Mouse (Mus musculus) inflammation-experienced regulatory T-cells, adult 16 weeks (primary cell): Measurements from ENCODE around the gene Tex19.2. TPM values are rescaled to one million over a fixed set of nuclear protein-coding genes. Genes with fewer than 3 reads are reported as not detected.

Experiments
- polyA plus RNA-seq: library from polyadenylated mRNA; unstranded; fragments of 100-300 nt; shearing (Covaris generic); gene quantifications from one replicate; pipeline ENCODE4 v1.2.1, GENCODE M21; 2017

Gene Tex19.2
- polyA plus RNA-seq: not detected

GRCm38 (mm10) chr11:121118577-121118976 lies at the start of gene Tex19.2:
Tex19.2 (minus strand) TSS chr11:121118677.

DNA sequence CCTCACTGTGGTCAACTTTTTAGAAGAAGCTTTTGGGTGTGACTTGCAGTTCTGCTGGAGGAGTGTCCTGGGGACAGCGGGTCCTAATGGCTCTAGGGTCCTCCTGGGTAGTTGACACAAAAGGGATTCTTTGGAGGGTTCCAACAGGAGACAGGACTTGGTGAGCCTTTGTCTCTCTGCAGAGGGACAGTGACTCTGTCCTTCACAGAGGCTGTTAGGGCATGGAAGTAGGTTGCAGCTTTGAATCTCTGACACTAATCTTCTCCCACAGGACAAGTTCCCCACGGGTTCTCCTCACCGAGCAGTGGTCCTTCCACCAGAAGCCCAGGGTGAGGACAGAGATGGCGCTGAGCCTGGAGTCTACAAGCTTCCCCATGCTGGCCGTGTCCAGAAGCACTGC lies 41.5 kb upstream of the Tex19.2 start, which contains the start of gene Uts2r:
Uts2r (plus strand) TSS at position 301 of the 400 bp plus-strand sequence.

GRCm38 (mm10) chr11:121145865-121146264 lies 27.4 kb upstream of the Tex19.2 start, which contains the start of gene Tex19.1:
Tex19.1 (plus strand) TSS chr11:121146143.

DNA sequence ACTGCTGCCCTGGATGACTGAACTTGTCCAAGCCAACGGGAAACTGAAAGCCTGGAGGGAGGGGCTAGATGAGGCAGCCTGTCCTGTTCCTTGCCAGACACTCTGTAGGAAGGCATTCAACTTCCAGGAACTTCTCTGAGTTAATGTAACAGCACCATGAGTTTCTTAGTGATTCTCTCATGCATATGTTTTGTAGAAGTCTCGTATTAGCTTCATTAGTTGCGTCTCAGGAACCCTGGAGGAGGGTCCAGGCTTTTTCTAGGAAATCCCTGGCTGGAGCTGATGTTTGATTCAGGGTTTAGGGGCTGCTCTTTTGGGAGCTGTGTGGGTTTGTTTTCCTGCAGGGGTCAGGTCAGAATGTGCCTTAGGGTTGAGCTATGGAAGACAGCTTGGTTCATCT lies 37.4 kb downstream of the Tex19.2 start, which contains the start of gene Sectm1a:
Sectm1a (minus strand) TSS at position 101 of the 400 bp plus-strand sequence.

Other genes starting within 250 kb of the Tex19.2 start
- gene Ccdc57, start 185.8 kb downstream of the Tex19.2 start, polyA plus RNA-seq: 0.98 TPM
- gene Slc16a3, start 170.2 kb downstream of the Tex19.2 start, polyA plus RNA-seq: 18.6 TPM
- 143 TPM for gene Csnk1d, start 127.3 kb downstream of the Tex19.2 start, polyA plus RNA-seq
- 61.2 TPM for gene Cd7, start 79.3 kb downstream of the Tex19.2 start, polyA plus RNA-seq
- not detected for gene Sectm1b, start 55.1 kb downstream of the Tex19.2 start, polyA plus RNA-seq
- not detected for gene Sectm1a, start 37.5 kb downstream of the Tex19.2 start, polyA plus RNA-seq
- not detected for gene Tex19.1, start 27.5 kb upstream of the Tex19.2 start, polyA plus RNA-seq
- not detected for gene Uts2r, start 41.6 kb upstream of the Tex19.2 start, polyA plus RNA-seq
- 3.6 TPM for gene Hexdc, start 85.8 kb upstream of the Tex19.2 start, polyA plus RNA-seq
- 9.1 TPM for gene Ogfod3, start 86.0 kb upstream of the Tex19.2 start, polyA plus RNA-seq
- 148 TPM for gene Cybc1, start 110.6 kb upstream of the Tex19.2 start, polyA plus RNA-seq
- gene Narf, start 118.6 kb upstream of the Tex19.2 start, polyA plus RNA-seq: 49.9 TPM
- gene Foxk2, start 141.3 kb upstream of the Tex19.2 start, polyA plus RNA-seq: 1.9 TPM
- gene Wdr45b, start 235.8 kb upstream of the Tex19.2 start, polyA plus RNA-seq: 50.9 TPM